Mouse (Mus musculus): ENCODE results near the gene 1700029I15Rik. TPM values are rescaled to one million over a fixed set of nuclear protein-coding genes. Genes with fewer than 3 reads are reported as not detected.

Gene 1700029I15Rik
- polyA plus RNA-seq, 1 experiment from 2014 or later, result 1.2 TPM

DNA sequence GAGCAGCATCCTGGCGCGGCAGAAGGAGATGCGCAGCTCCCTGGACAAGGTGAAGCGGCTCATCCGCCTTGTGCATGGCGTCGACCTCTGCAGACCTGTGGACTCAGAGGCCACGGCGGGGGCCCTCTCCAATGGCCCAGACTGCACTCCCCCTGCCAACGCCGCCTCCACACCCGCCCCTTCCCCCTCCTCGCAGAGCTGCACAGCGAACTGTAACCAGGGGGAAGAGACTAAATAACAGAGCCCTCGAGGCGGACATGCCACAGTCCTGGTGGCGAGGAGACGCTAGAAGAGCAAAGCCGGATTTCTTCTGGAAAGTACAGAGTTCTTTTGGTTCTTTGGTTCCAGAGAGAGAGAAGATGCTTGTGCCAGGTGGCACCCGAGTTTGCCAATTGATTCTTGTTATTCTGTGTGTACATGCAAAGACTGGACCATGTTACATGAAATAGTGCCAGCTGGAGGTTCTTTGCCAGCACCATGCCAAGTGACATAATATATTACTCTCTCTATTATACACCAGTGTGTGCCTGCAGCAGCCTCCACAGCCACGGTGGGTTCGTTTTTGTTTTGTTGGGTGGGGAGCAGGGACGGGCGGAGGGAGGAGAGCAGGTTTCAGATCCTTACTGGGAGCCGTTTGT is 22.0 kb upstream of the 1700029I15Rik start:
- WGBS, result 78% methylated on average over 25 of the region's 25 CpGs
- DNase-seq (ENCODE audit: low spot score) (no peak), ATAC-seq (ENCODE audit: insufficient number of reproducible peaks, low FRiP score, low TSS enrichment, low read depth) (no peak)
- Histone ChIP-seq H3K27ac (replicated peaks; ENCODE audit: low read depth, low read length) (no peak overlapping the region), H3K9me3 (ENCODE audit: control insufficient read depth, low read length) (no peaks in the 10 kb centered on the region), H3K4me1 (ENCODE audit: control insufficient read depth, insufficient read depth, low read length) (no peaks in the 10 kb centered on the region), H3K9ac (ENCODE audit: low read length) (no peak overlapping the region), H3K4me3 (ENCODE audit: low read depth, low read length) (no peak overlapping the region), H3K27me3 (ENCODE audit: control insufficient read depth, insufficient read depth, low read length) (no peaks in the 10 kb centered on the region), H3K36me3 (ENCODE audit: control insufficient read depth, insufficient read depth, low read length) (peaks cover 7% of the 10 kb centered on the region; the same call in 1 of the 2 replicates), H3K4me2 (ENCODE audit: low read depth, severe bottlenecking) (no peak overlapping the region)

DNA sequence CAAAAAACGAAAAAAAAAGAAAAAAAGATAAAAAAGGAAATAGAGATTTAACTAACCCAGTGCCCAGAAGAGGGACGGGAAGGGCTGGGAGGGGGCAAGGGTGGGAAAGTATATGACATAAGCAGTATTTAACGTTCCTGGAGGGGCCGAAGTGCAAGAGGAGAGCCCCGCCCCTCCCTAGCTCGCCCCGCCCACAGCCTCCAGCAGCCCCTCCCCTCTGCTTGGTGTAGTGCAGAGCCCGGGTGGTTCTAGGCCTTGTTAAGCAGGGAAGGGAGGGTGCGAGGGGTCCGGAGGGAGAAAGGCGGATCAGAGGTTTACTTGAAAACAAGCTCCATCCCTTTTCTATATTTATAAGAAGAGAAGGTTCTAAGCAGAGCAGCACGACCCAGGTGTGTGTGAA is 21.4 kb upstream of the 1700029I15Rik start:
- ATAC-seq (ENCODE audit: insufficient number of reproducible peaks, low FRiP score, low TSS enrichment, low read depth), result peak; percentile 27; the same call in 1 of the 2 replicates
- no peak for DNase-seq (ENCODE audit: low spot score)
- no peak overlapping the region for H3K4me2 ChIP-seq (ENCODE audit: low read depth, severe bottlenecking)
- no peaks in the 10 kb centered on the region for H3K9me3 ChIP-seq (ENCODE audit: control insufficient read depth, low read length)
- no peak overlapping the region for H3K4me3 ChIP-seq (ENCODE audit: low read depth, low read length)
- 25% methylated on average over 12 of the region's 12 CpGs for WGBS
- peaks cover 7% of the 10 kb centered on the region; the same call in 1 of the 2 replicates for H3K36me3 ChIP-seq (ENCODE audit: control insufficient read depth, insufficient read depth, low read length)
- no peaks in the 10 kb centered on the region for H3K4me1 ChIP-seq (ENCODE audit: control insufficient read depth, insufficient read depth, low read length)
- H3K9ac ChIP-seq (ENCODE audit: low read length), result no peak overlapping the region
- H3K27me3 ChIP-seq (ENCODE audit: control insufficient read depth, insufficient read depth, low read length), result no peaks in the 10 kb centered on the region
- no peak overlapping the region for H3K27ac ChIP-seq (replicated peaks; ENCODE audit: low read depth, low read length)

DNA sequence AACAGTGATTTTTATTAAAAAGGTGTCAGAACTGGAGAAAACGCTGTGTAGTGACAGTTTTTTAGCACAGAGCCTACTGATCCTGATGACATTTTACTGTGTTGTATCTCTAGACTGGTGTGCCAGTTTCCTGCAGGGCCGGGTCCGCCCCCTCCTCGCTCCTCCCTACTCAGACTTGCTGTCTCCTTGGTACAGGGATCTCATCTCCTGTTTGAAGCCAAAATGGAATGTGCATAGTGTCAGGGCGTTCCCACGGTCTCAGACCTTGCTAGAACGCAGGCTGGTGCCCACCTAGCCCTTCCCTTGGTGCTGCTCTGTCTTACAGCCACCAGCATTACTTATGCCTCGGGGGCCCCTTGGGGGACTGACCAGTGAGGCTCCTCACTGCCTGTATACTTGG is 20.5 kb upstream of the 1700029I15Rik start:
- H3K4me2 ChIP-seq (ENCODE audit: low read depth, severe bottlenecking), result no peak overlapping the region
- H3K36me3 ChIP-seq (ENCODE audit: control insufficient read depth, insufficient read depth, low read length), result peaks cover 7% of the 10 kb centered on the region; the same call in 1 of the 2 replicates
- DNase-seq (ENCODE audit: low spot score) (no peak), ATAC-seq (ENCODE audit: insufficient number of reproducible peaks, low FRiP score, low TSS enrichment, low read depth) (no peak)
- no peaks in the 10 kb centered on the region for H3K27me3 ChIP-seq (ENCODE audit: control insufficient read depth, insufficient read depth, low read length)
- no peak overlapping the region for H3K4me3 ChIP-seq (ENCODE audit: low read depth, low read length)
- 88% methylated on average over 8 of the region's 8 CpGs for WGBS
- no peak overlapping the region for H3K9ac ChIP-seq (ENCODE audit: low read length)
- no peaks in the 10 kb centered on the region for H3K4me1 ChIP-seq (ENCODE audit: control insufficient read depth, insufficient read depth, low read length)
- H3K9me3 ChIP-seq (ENCODE audit: control insufficient read depth, low read length), result no peaks in the 10 kb centered on the region
- H3K27ac ChIP-seq (replicated peaks; ENCODE audit: low read depth, low read length), result no peak overlapping the region

DNA sequence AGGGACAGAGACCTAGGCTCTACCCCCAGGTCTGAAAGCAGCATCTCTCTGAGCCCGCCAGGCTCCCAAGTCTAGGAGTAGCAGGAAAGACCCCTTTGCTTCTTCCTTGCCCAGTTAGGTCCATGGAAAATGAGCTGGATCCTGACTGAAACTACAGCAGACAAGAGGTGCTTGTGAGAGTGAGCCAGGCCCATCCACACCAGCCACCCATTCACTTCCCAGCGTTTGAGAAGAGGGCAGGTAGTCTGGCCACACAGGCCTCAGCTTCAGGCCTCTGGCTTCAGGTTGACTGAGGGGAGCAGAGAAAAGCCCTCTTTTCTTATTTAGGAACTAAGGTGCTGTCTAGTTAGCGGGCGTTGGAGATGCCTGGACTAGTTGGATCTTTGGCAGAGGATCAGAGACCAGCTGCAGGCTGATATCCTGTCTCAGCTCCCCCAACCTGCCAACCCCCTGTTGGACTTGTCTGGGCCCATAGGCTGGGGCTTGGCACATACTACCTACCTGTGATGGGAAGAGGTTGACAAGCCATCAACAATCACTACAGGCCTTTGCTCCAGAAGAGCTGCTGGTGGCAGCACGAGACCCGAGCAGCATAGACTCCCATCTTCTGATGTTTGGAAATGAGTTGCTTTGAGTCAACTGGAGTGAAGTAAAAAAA is 19.6 kb upstream of the 1700029I15Rik start:
- H3K4me2 ChIP-seq (ENCODE audit: low read depth, severe bottlenecking), result no peak overlapping the region
- peaks cover 7% of the 10 kb centered on the region; the same call in 1 of the 2 replicates for H3K36me3 ChIP-seq (ENCODE audit: control insufficient read depth, insufficient read depth, low read length)
- DNase-seq (ENCODE audit: low spot score) (no peak), ATAC-seq (ENCODE audit: insufficient number of reproducible peaks, low FRiP score, low TSS enrichment, low read depth) (no peak)
- H3K27me3 ChIP-seq (ENCODE audit: control insufficient read depth, insufficient read depth, low read length), result no peaks in the 10 kb centered on the region
- 94% methylated on average over 6 of the region's 6 CpGs for WGBS
- no peak overlapping the region for H3K27ac ChIP-seq (replicated peaks; ENCODE audit: low read depth, low read length)
- H3K9ac ChIP-seq (ENCODE audit: low read length), result no peak overlapping the region
- no peaks in the 10 kb centered on the region for H3K9me3 ChIP-seq (ENCODE audit: control insufficient read depth, low read length)
- 0 out of 2 replicates have a peak, but pooled peaks cover 3% of the 10 kb centered on the region for H3K4me1 ChIP-seq (ENCODE audit: control insufficient read depth, insufficient read depth, low read length)
- no peak overlapping the region for H3K4me3 ChIP-seq (ENCODE audit: low read depth, low read length)

DNA sequence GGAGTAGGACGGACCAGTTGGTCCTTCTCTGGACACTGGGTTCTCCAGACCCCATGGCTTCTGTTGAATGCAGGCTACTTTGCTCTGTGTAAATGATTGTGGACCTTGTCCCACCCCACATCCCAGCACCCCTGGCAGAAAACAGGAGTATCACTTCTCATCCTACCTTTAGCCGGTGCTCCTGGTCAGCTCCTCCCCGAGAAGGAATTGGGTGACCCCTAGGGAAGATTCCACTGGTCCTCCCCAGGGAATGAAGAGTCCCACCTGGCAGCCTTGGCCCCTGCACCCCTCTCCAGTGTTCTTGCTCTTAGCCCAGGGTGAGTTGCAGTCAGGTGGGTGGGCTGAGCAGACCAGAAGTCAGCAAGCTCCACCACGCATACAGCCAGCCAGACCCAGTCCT is 18.3 kb upstream of the 1700029I15Rik start:
- Histone ChIP-seq H3K9me3 (ENCODE audit: control insufficient read depth, low read length) (no peaks in the 10 kb centered on the region), H3K4me2 (ENCODE audit: low read depth, severe bottlenecking) (no peak overlapping the region), H3K9ac (ENCODE audit: low read length) (no peak overlapping the region), H3K27ac (replicated peaks; ENCODE audit: low read depth, low read length) (no peak overlapping the region), H3K4me1 (ENCODE audit: control insufficient read depth, insufficient read depth, low read length) (0 out of 2 replicates have a peak, but pooled peaks cover 3% of the 10 kb centered on the region), H3K27me3 (ENCODE audit: control insufficient read depth, insufficient read depth, low read length) (no peaks in the 10 kb centered on the region), H3K4me3 (ENCODE audit: low read depth, low read length) (no peak overlapping the region), H3K36me3 (ENCODE audit: control insufficient read depth, insufficient read depth, low read length) (0 out of 2 replicates have a peak, but pooled peaks cover 7% of the 10 kb centered on the region)
- DNase-seq (ENCODE audit: low spot score) (no peak), ATAC-seq (ENCODE audit: insufficient number of reproducible peaks, low FRiP score, low TSS enrichment, low read depth) (no peak)
- 90% methylated on average over 4 of the region's 4 CpGs for WGBS

DNA sequence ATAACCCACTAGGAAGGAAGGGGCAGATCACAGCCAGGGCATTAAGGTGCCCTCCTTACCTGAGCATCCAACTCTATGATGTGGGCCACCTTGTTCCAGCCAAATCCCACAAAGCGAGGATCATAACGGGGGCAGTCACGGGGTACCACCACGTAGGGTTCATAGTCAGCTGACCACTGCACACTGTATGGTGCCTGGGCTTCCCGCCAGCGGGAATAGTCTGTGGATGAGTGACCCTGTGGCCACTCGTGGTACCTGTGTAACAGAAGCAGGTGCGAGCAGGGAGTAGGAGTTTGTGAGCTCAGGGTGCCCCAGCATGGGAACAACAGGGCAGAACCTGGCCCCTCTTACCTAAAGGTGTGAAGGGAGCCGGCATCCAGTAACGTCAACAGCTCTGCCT is 16.8 kb upstream of the 1700029I15Rik start:
- no peak for DNase-seq (ENCODE audit: low spot score)
- Histone ChIP-seq H3K27ac (replicated peaks; ENCODE audit: low read depth, low read length) (no peak overlapping the region), H3K27me3 (ENCODE audit: control insufficient read depth, insufficient read depth, low read length) (no peaks in the 10 kb centered on the region), H3K9ac (ENCODE audit: low read length) (no peak overlapping the region), H3K4me1 (ENCODE audit: control insufficient read depth, insufficient read depth, low read length) (peaks cover 9% of the 10 kb centered on the region), H3K4me3 (ENCODE audit: low read depth, low read length) (no peak overlapping the region), H3K9me3 (ENCODE audit: control insufficient read depth, low read length) (no peaks in the 10 kb centered on the region), H3K36me3 (ENCODE audit: control insufficient read depth, insufficient read depth, low read length) (0 out of 2 replicates have a peak, but pooled peaks cover 2% of the 10 kb centered on the region), H3K4me2 (ENCODE audit: low read depth, severe bottlenecking) (no peak overlapping the region)
- 87% methylated on average over 10 of the region's 10 CpGs for WGBS
- ATAC-seq (ENCODE audit: insufficient number of reproducible peaks, low FRiP score, low TSS enrichment, low read depth), result no peak

DNA sequence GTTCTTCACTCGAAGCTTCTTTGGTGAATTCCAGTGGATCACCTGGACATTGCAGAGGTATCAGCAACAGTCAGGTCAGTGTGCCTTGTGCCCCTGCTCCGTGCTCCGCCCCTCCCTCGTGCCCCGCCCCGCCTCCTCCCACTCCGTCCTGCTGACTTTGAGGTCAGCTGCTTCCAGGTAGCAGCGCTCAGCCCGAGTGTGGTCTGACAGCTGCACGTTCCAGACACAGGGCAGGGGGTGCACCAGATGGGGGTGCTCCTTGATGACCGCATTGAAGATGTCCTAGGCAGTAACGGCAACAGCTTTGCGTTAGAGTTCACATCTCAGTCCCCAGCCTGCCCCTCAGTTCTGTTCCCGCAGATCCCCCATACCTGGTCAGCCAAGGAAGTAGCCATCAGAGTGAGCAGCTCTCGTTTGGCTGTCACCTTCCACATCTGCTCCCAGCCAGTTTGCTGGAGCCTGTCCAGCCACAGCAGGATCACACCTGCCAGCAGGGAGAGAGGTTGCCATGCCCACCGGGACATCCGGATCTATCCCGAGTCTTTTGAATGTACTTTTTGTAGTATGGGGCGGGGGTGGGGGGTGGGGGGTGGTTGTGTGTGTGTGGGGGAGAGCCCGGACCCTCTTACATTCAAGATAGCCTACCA is 14.8 kb upstream of the 1700029I15Rik start:
- peaks cover 20% of the 10 kb centered on the region for H3K4me1 ChIP-seq (ENCODE audit: control insufficient read depth, insufficient read depth, low read length)
- 0 out of 2 replicates have a peak, but pooled peaks cover 2% of the 10 kb centered on the region for H3K36me3 ChIP-seq (ENCODE audit: control insufficient read depth, insufficient read depth, low read length)
- H3K4me2 ChIP-seq (ENCODE audit: low read depth, severe bottlenecking), result no peak overlapping the region
- H3K27ac ChIP-seq (replicated peaks; ENCODE audit: low read depth, low read length), result no peak overlapping the region
- no peak overlapping the region for H3K9ac ChIP-seq (ENCODE audit: low read length)
- ATAC-seq (ENCODE audit: insufficient number of reproducible peaks, low FRiP score, low TSS enrichment, low read depth) (no peak), DNase-seq (ENCODE audit: low spot score) (no peak)
- no peak overlapping the region for H3K4me3 ChIP-seq (ENCODE audit: low read depth, low read length)
- H3K9me3 ChIP-seq (ENCODE audit: control insufficient read depth, low read length), result no peaks in the 10 kb centered on the region
- WGBS, result 29% methylated on average over 20 of the region's 20 CpGs
- H3K27me3 ChIP-seq (ENCODE audit: control insufficient read depth, insufficient read depth, low read length), result 0 out of 2 replicates have a peak, but pooled peaks cover 3% of the 10 kb centered on the region

DNA sequence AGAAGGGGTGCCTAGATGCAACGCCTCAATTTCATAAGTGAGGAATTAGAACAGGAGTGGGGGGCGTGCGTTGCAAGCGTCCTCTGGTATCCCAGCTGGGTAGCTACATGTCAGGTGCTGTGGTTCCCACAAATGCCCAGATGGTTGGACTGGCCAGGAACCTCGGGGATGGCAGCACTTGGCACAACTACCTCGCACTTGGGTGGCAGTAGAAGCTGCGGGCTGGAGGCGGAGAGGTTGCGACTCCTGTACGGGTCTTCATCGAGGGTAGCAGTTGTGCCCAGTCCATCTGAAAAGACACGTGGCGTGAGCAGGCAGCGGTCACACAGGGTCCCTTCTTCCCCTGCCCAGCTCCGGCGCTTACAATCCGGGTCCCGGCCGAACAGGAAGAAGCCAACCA is 12.0 kb upstream of the 1700029I15Rik start:
- DNase-seq (ENCODE audit: low spot score), result no peak
- Histone ChIP-seq H3K4me1 (ENCODE audit: control insufficient read depth, insufficient read depth, low read length) (peaks cover 27% of the 10 kb centered on the region), H3K4me2 (ENCODE audit: low read depth, severe bottlenecking) (peak overlapping the region; percentile 91), H3K4me3 (ENCODE audit: low read depth, low read length) (peak overlapping the region; percentile 45), H3K9me3 (ENCODE audit: control insufficient read depth, low read length) (no peaks in the 10 kb centered on the region), H3K36me3 (ENCODE audit: control insufficient read depth, insufficient read depth, low read length) (no peaks in the 10 kb centered on the region), H3K27me3 (ENCODE audit: control insufficient read depth, insufficient read depth, low read length) (0 out of 2 replicates have a peak, but pooled peaks cover 3% of the 10 kb centered on the region), H3K9ac (ENCODE audit: low read length) (peak overlapping the region; percentile 48; the same call in 1 of the 2 replicates), H3K27ac (replicated peaks; ENCODE audit: low read depth, low read length) (no peak overlapping the region)
- WGBS, result 9% methylated on average over 19 of the region's 19 CpGs
- 0 out of 2 replicates have a peak, but pooled peaks have one; percentile 2 for ATAC-seq (ENCODE audit: insufficient number of reproducible peaks, low FRiP score, low TSS enrichment, low read depth)

All from limb, embryonic 11.5 days (tissue).